Mouse (Mus musculus): Measurements from ENCODE around the gene Tmem50b.

- TF ChIP-seq POLR2A (IDR thresholded peaks at IDR 0.05; ENCODE audit: control insufficient read depth, low read depth, low read length) (no peak), CTCF (IDR thresholded peaks at IDR 0.05; ENCODE audit: control insufficient read depth, insufficient read depth, insufficient replicate concordance, low read depth, low read length) (no peak)
Observed at GRCm38 (mm10) chr16:91528578-91528977, 69.0 kb downstream of the Tmem50b start.

Data from testis, adult 2 months (tissue).